Mouse (Mus musculus): ENCODE results near the gene Epb41l1.

The Epb41l1 gene

DNA sequence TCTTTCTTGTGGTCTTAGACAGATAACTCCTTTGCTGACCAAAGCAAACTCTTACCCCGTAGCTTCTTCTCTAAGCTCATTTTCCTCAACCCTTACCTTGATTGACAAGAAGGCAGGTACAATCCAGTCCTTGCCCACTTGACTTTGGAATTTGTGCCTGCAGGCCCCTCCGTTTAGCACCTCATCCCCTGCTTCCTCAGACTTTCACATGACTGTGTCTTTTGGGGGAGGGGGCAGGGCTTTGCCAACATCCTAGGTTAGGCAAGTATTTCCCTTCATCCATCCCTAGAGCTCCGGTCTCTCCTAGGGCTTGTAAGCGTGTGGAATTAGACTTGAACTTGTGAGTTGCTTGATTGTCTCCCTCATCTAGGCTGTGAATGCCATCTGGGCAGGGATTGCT is 3.0 kb downstream of the Epb41l1 start:
- no peak for ATAC-seq (ENCODE audit: low TSS enrichment)

DNA sequence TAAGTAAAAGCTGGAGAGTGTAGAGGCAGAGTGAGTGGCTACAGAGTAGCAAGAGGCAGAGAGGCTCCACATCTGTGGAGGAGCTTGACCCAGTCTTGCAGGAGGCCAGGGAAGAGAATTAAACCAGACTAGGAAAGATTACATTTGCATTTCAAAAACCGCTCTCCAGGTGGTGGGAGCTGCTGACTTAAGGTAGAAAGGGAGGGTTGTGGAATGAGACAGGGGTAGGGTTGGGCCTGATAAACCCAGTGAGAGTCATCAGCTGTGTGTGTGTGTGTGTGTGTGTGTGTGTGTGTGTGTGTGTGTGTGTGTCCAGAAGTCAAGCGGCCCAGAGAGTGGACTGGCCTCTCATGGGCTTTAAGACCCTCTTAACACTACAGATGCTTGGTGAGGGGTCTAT is 4.9 kb downstream of the Epb41l1 start:
- no peak for ATAC-seq (ENCODE audit: low TSS enrichment)

DNA sequence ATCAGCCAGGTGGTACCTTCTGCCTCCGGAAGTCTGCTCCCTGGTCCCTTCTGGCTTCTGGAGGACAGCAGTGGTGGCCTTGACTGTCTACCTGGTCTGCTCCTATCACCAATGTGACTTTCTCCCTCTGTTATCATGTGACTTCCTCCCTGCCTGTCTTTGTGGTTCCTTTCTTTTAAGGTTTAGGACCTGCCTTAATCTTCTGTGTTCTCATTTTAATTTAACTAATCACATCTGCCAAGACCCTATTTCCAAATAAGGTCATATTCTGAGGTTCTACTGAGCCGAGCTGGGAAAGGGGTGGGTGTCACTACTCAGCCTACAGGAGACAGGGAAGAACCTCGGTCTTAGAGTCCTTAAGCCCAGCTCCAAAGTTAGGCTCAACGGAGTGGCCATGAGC is 5.4 kb downstream of the Epb41l1 start:
- no peak for ATAC-seq (ENCODE audit: low TSS enrichment)

DNA sequence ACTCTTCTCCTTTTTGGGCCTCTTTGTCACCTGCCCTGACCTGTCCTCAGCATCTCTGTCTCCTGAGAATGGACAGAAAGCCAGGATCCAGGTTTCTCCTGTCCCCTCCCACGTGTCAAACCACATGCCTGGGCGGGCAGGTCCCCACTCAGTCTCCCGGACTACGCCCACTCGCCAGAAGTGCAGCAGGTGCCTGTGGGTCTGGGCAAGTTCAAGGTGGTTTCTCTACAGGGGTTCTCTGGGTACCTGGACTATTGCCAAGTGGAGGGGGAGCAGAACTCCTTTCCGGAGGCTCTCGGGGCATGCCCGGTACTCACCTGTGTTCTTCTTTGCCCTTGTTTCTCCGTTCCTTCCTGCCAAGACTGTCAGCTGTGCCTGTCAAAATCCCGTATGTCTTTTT is 9.1 kb downstream of the Epb41l1 start:
- ATAC-seq (ENCODE audit: low TSS enrichment), result no peak

DNA sequence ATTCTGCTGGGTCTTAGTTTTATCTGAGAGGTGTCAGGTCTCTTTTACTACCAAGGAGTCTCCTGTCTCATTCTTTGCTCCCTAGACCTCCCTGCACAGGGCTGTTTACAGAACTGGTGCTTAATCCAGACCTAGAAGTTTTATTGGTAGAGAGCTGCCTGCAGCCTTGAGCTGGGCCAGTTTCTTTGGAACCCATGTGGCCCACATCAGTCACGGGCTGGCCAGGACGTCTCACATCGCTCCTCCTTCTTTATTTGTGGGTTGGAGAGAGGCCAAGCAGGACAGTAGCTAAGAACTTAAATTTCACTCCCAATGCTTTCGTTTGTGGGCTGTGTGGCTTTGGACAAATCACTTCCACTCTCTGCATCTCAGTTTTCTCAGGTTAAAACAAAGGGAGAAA is 9.6 kb downstream of the Epb41l1 start:
- no peak for ATAC-seq (ENCODE audit: low TSS enrichment)

DNA sequence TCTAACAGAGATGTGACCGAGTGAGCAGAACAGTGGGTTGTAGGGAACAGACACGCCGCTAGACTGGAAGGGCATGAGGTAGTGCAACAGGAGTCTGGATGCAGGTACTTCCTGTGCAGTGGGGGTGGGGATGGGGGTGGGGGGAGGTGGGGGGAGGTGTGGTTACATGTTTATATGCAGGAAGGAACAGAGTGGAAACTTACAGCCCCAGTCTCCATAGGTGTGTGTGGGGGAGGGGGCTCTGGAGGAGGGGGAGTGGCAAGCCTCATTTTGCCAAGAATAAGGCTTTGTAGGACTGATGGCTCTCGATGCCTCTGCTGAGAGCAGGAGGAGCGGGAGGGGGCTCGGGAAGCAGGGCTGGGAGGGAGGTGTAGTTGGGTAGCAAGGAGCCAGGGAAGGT is 10.7 kb downstream of the Epb41l1 start:
- no peak for ATAC-seq (ENCODE audit: low TSS enrichment)

DNA sequence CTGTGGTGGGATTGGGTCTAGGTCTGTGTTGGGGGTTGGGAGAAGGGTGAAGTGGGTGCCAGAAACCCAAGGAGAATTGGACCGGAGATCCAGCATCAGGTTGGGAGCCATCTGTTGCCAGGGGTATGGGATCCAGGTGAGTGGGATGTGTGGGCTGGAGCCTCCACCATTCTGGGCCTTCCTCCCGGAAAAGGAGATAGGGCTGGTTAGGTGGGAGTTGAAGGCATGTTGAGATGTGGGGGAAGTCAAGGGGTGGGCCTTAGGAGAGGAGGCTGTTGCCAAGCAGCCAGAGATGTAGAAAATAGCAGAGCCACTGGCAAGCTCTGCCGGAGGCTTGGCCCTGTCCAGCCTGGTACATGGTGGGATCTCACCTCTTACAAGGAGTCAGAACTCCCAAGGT is 11.4 kb downstream of the Epb41l1 start:
- ATAC-seq (ENCODE audit: low TSS enrichment), result peak; percentile 88

DNA sequence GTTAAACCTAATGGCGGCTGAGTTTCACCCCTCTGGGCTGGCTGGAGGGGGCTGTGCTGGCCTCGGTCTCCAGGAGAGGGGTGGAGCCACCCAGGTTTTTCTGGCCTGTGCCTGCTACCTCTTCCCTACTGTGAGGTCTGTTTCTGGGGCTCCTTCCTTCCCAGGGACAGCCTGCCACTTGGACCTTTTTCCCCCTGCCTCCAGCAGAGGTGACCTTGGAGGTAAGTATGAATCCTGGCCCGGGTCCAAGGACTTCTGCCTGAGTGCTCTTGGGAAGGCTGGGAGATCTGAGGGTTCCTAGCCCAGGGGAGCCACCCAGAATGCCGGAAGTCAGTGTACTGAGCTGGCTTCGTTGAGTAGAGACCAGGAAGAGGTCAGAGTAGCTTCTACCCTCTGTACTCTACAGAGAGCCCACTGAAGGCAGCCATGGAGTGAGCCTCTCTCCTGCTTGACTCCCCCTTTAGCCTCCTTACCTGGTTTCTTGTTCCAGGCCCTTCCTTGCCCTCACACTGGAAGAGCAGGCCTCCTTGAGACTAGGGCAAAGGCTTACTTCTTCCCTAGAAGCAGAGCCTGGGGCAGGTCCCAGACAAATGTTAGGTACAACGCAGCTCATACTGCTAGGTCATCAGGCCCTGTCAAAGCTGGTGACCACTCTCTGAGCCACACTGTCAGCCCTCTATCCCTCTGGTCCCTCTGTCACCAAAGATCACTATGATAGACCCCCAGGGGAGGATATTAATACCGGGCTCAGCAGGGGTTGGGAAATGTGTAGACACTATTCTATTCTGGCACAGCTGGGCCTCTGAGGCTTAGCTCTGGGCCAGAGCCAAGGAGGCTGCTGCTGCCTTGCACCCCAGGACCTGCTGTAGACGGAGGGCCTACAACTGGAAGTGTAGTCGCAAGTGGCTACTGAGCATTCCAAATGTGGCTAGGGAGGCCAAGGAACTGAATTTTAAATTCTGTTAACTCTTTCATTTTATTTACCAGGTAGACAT is 12.5 kb downstream of the Epb41l1 start:
- ATAC-seq (ENCODE audit: low TSS enrichment), result no peak

DNA sequence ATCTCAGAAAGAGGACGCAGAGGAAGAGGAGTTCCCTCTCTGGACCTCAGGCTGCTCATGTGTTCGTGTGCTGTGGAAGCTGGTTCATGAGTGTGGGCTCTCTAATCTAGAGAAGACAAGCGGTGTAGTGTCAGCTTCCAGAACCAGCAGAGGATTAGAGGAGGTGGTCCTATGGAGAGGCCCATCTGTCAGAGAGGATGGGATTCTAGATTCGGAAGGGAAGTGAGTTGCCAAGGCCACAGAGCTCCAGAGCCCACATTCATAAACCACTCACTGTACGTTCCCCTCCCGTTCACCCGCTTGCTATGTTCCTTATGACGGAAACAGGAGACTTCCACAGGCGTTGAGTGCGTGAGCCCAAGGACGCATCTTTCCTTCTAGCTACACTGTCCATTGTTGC is 16.9 kb downstream of the Epb41l1 start:
- no peak for ATAC-seq (ENCODE audit: low TSS enrichment)

DNA sequence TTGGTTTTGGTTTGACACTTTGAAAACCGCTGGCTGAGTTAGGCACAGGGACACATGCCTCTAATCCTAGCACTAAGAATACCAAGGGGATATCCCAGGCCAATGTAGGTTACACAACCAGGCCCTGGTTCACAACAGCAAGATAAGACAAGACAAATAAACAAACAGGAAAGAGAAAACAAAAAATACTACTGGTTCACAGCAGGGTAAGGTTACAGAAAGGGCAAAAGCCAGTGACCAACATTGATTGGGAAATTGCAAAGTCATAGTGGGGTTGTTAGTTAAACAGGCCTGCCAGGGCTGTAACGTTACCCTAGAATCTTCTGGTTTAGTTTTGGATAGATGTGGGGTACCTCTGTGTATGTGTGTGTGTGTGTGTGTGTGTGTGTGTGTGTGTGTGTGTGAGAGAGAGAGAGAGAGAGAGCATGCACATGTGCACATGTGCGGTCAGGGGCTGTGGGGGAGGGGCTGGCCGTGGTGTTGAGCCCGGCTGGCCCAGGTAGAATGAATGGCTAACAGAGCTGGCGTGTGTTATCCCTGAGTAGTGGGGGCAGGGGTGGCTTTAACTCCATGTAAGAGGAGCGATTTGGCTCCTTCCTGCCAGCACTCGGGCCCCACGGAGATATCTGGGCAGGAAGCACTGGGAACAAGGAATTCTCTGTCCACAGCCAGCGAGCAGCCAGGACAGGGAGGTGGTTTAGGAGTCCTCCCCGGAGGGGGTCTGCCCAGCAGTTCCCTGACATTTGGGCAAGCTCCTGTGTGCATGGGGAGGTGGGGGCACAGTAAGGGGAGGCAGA is 19.2 kb downstream of the Epb41l1 start:
- no peak for ATAC-seq (ENCODE audit: low TSS enrichment)

DNA sequence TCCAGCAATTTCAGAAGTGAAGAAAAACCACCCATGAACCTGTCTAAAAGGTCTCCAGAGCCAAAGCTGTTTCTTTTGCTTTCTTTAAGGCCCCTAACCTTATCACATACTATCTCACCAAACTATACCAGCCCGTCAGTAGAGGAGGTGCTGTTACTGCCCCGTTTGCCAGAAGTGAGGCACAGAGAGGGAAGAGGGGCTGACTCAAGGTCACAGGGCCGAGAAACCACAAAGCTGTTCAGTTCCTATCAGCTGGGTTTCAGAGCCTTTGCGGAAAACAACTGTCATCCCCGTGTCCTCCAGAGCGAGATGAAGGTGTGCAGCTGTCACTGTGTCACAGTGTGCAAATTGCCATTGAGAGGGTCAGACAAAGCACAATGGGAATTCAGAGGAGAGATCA is 21.2 kb downstream of the Epb41l1 start:
- ATAC-seq (ENCODE audit: low TSS enrichment), result no peak

DNA sequence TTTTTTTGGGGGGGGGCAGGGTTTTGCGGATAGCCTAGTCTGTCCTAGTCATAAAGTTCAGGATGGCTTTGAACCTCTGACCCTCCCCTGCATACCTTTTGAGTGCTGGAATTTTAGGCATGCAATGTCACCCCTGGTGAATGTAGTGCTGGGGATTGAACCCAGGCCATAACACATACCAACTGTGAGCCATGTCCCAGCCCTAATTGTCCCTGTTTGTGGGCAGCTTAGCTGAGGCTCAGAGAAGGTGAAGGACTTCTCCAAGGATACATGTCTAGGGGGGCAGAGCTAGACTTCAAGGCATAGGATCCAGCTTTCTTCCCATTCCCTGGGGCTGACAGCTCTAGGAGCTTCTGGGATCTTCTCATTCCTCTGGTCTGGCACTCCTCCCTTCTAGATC is 22.6 kb downstream of the Epb41l1 start:
- ATAC-seq (ENCODE audit: low TSS enrichment), result no peak

DNA sequence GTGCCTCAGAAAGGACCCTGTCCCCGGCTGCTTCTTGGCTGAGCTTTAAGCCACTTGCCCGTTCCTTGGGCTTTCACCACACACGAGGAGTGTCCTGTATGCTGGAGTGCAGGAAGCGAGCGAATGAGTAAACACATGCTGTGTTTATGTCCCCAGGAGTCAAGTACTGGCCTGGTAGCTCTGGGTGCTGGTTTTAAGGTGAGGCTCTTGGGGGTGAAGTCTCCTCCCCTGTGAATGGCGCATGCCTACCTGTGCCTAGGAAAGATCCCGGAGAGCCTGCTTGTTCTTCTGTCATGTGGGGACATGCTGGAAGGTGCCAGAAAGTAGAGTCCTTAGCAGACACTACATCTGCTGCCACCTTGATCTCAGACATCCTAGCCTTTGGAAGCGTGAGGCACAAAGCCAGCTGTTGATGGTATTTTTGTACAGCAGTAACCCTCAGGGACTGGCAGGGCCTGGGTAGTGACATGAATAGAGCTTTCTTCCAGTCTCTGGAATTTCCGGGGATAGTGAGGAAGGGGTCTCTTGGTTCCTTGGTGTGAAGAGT is 25.9 kb downstream of the Epb41l1 start:
- ATAC-seq (ENCODE audit: low TSS enrichment), result no peak

DNA sequence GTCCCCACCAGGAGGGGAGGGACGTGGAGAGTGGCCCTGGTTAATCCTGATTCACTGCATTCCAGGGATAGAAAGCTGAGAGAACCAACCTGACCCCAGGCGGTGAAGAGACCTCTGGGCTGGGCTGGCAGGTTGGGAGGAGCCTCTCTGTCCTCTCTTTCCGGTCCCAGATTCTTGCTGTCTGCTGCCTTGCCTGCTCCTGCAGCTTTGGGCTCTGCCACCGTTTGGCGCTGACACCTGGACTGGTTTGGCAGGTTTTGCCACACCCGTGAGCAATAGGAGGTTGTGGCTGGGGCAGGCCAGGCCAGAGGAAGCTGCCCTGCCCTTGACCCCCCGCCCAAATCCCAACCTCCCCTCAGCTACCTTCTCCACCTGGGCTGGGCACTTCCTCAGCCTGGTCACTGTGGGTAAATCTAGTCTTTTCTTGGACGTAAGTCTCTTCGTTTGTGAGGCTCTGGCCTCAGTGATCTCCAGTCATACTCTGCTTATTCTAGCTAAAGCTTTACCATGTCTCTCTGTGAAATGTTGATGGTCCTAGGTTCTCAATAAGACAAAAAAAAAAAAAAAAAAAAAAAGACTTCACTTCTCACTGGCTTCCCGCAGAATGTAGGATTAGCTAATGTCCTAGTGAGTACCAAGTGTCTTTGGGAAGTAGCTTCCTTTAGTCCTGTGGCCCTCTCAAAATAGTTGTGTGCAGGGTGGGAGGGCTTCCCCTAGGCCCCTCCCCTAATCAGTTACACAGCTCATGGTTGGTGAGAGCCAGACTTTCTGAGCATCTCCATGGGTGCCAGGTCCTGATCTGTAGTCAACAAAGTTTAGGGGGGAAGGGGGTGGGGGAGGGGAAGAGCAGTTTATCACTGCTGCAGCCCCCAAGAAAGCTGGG is 26.9 kb downstream of the Epb41l1 start:
- ATAC-seq (ENCODE audit: low TSS enrichment), result no peak

DNA sequence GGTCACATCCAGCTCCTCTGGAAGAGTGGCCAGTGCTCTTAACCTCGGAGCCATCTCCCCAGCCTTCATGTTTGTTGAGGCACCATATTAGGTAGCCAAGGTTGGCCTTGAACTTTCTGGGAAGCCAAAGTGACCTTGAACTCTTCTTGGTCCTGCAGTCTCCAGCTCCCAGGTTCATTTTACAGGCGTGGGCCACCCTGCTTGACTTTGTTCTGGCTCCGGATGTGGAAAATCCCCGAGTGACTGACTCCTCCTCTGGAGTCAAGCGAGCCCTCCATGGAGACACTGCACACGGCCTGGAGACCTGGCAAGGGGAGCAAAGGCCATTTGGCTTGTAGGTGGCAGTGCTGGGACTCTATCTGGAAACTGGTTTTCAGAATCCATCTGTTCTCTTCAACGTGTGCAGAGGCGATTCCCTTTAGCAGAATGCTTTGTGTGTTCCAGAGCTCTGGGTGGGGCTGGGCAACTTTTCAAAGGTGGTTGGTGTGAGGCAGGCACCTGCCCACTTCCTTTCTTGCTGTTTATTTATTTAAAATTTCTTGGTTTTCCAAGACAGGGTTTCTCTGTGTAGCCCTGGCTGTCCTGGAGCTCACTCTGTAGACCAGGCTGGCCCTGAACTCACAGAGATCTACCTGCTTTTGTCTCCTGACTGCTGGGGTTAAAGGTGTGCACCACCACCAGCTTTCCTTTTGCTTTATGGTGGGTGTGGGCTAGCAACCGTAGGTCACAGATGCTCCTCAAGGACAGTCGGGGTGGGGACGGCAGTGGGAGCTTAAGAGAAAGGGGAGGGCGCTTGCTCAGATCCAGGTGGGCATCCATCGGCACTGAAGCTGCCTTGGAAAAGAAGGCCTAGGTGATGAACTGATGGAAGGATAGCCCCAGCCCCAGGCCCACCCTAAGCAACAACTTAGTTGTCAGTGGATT is 30.8 kb downstream of the Epb41l1 start:
- 0 out of 2 replicates have a peak, but pooled peaks have one; percentile 17 for ATAC-seq (ENCODE audit: low TSS enrichment)

DNA sequence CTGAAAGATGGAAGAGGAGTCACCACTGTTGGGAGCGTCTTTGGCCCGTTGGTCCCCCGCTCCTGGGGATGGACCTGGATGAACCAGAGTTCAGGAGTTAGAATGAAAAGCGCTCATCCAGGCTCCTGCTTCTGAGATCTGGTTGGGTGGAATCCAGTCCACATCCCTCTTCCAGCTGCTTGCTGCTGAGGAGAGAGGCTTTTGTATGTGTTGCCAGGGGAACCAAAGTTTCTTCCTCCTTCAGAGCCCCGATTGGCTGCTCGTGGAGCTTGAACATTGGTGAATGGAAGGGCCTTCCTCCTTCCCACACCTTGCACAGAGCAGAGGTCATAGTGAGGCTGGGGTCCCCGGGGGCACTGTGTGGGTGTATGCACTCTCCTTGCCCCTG is 31.4 kb downstream of the Epb41l1 start:
- ATAC-seq (ENCODE audit: low TSS enrichment), result peak; percentile 78

DNA sequence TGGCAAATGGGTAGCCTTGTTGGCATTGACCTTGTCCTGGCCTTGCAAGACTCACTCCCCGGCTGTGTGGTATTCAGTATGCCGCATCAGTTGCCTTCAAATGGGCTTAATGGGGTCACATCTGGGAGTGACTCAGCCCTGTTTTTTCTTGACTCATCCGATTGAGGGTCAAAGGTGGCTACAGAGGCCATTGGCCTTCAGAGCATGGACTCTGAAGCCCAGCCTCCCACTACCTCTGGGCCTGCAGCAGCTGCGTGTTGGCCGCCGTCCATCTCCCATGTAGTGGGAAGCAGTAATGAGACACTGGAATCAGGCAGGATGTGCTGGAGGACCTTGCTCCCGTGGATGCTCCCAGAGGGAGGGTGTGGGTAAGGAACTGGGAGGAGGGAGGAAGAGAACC is 33.1 kb downstream of the Epb41l1 start:
- no peak for ATAC-seq (ENCODE audit: low TSS enrichment)

DNA sequence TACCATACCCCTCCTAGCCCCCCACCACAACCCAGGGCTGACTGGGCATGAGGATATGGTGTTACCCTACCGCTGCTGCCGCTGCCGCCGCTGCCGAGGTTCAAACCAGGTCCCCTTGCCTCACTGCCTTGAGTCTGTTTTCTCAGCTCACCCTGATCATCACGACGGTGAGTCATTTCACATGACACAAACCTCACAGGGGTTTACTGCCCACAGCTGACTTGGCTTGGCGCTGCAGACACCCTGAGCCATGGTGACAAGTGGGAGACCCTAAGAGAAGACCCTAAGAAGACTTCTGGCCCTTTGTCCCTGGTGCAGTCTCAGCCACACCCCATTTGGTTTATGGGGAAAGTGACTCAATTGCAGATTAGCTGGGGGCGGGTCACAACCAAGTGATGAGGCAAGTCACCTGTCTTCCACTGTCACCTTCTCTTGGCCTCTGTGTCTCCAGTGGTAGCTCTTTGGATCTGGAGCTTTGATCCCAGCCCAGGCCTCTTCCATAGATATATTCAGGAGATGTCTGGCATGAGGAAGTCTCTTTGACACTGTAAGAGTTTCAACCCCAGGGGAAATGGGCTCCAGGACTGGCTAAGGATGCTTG is 34.9 kb downstream of the Epb41l1 start:
- no peak for ATAC-seq (ENCODE audit: low TSS enrichment)

DNA sequence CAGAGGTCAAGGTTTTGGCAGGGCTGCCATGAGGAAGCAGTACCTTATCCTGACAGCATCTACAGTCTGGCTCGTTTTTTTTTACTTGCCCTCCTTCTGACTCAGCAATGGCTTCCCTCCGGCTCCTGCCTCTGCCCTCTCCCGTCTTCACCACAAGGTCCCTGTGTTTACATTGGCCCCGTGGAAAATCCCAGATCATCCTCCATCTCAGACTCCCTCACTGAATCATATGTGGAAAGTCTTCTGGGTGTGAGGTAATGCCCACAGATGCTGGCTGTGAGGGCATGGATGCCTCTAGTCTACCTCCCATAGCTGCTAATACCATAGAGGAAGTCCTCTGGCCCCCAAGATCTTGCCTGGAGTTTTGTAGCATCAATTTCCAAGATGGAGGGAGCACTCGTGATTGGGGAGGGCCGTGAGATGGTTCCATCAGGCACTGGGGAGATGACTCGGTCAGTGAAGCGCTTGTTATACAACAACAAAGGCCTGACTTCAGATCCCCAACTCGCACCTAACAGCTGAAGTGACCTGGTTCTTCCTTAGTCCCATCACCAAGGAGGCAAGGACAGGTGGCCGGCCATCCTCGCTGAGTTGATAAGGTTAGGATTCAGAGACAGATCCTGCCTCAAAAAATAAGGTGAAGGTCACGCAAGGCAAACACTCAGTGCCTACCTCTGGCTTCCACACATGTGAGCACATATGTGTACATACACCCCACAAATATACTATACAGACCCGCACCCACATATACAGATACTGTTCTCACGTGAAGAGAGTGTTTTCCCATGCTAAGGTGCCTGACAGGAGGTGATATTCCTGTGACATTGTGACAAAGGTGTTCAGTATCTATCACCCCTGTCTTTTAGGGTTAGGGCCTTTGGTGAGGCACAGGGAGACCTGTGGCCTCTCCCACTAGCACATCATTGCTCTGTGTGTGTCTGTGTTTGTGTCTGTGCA is 36.0 kb downstream of the Epb41l1 start:
- ATAC-seq (ENCODE audit: low TSS enrichment), result no peak
